Mouse (Mus musculus) hindbrain, embryonic 14.5 days (tissue): ENCODE results near the gene Tmtc4. TPM values are rescaled to one million over a fixed set of nuclear protein-coding genes. Genes with fewer than 3 reads are reported as not detected.

Source experiments
- ATAC-seq: fragments of 200-750 bp; cut with Nextera tagmentation; 2 replicates; pipeline ENCODE4 v1.8.0; 2017; ENCODE audit warnings: moderate number of reproducible peaks, mild to moderate bottlenecking, moderate TSS enrichment, moderate library complexity; ENCODE audit not compliant: low FRiP score
- DNase-seq: peaks from one replicate; pipeline ENCODE4 v3.0.0-alpha.2; 2015; ENCODE audit warnings: low spot score
- H3K27ac ChIP-seq: fragments of 300-500 bp; sonication (generic); 2 replicates; pipeline ENCODE4 v1.5.1; 2014; ENCODE audit warnings: mild to moderate bottlenecking, moderate library complexity
- H3K27me3 ChIP-seq: fragments of 300-500 bp; sonication (generic); 2 replicates; pipeline ENCODE4 v1.6.1; 2014; ENCODE audit warnings: mild to moderate bottlenecking, low read length, mixed read lengths; ENCODE audit not compliant: control insufficient read depth, insufficient read depth
- H3K36me3 ChIP-seq: fragments of 300-500 bp; sonication (generic); replicated peaks from 2 replicates; pipeline ENCODE4 v1.6.1; 2014; ENCODE audit not compliant: control insufficient read depth, insufficient read depth
- H3K4me1 ChIP-seq: fragments of 300-500 bp; sonication (generic); replicated peaks from 2 replicates; pipeline ENCODE4 v1.6.1; 2014; ENCODE audit warnings: antibody characterized with exemption, low read length, mixed read lengths; ENCODE audit not compliant: control insufficient read depth, insufficient read depth
- H3K4me2 ChIP-seq: fragments of 300-500 bp; sonication (generic); replicated peaks from 2 replicates; pipeline ENCODE4 v1.6.1; 2014; ENCODE audit warnings: mild to moderate bottlenecking, moderate library complexity
- H3K4me3 ChIP-seq: fragments of 300-500 bp; sonication (generic); replicated peaks from 2 replicates; pipeline ENCODE4 v1.5.1; 2014; ENCODE audit warnings: mild to moderate bottlenecking, low read length
- H3K9ac ChIP-seq: fragments of 300-500 bp; sonication (generic); 2 replicates; pipeline ENCODE4 v1.6.1; 2014
- H3K9me3 ChIP-seq: fragments of 300-500 bp; sonication (generic); 2 replicates; pipeline ENCODE4 v1.6.1; 2016; ENCODE audit warnings: low read length; ENCODE audit not compliant: control insufficient read depth
- WGBS: fragments of 180-500 bp; shearing (Covaris S2); extraction: QIAGEN DNeasy Blood & Tissue Kit; methylation state at CpG from one replicate; pipeline ENCODE4 v1.1.7; 2014; 5-methylcytosine and 5-hydroxymethylcytosine counted together
- polyA plus RNA-seq: library from polyadenylated mRNA; unstranded; fragments of >200 nt; fragmentation: Nextera tagmentation; extraction: Ambion mirVana; gene quantifications from 2 replicates; pipeline ENCODE4 v1.2.1, GENCODE M21; 2014

Tmtc4 gene
- polyA plus RNA-seq, 1 experiment from 2014 or later, result 69.0 TPM

DNA sequence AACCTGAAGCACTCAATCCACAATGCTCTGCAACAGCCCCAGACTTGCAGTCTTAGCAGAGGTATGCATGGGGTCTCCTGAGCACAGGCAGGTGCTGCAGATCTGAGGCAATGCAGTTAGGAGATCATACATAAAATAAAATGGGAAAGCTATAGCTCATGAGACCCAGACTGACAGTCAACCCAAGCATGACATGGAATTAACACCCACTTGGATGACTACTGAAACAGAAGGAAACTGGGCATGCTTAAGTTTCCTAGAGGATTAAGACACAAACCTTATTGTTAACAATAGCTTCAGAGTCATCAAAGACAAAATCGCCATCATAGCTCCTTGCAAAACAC, 6.1 kb downstream of the Tmtc4 start:
- 93% methylated on average over 1 of the region's 1 CpGs for WGBS

DNA sequence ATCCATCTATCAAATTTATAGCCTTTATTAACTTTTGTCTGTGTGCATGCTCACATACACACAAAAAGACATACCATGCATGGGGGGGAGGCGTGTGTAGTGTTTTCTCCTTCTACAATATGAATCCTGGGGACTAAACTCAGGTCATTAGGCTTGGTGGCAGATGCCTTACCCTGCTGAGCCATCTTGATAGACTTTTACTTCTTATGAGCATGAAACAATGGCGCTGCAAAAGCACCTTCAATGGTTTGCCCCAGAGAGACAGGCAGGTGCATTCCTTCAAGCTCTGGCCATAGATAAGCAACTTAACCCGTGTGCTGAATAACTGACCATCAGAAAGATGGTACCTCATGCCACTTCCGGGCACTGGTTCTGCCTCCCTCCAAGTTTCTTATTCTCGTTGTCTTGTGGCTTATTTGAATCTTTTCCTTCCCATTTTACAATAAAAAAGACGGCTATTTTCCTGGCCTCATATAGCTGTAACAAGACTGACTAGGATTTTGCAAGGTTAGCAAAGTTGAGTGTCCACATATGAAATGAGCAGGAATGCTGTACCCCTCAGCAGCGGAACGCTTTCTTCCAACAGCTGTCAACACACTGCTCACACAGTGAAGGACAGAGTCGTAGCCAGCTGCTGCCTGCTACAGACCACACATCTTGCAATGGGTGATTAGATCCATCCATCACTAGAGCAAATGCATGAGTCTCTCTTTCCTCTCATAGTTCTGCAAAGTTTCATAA, 6.6 kb downstream of the Tmtc4 start:
- ATAC-seq (no peak), DNase-seq (no peak)
- Histone ChIP-seq H3K4me2 (no peak overlapping the region), H3K4me1 (peaks cover 26% of the 10 kb centered on the region), H3K27ac (no peak overlapping the region), H3K4me3 (no peak overlapping the region), H3K27me3 (no peaks in the 10 kb centered on the region), H3K9me3 (no peaks in the 10 kb centered on the region), H3K36me3 (peaks cover 4% of the 10 kb centered on the region), H3K9ac (no peak overlapping the region)
- 81% methylated on average over 9 of the region's 9 CpGs for WGBS

More for the DNA sequence above, 6.1 kb downstream of the Tmtc4 start:
- Histone ChIP-seq H3K4me1 (peaks cover 27% of the 10 kb centered on the region), H3K27ac (no peak overlapping the region), H3K4me2 (no peak overlapping the region), H3K9ac (no peak overlapping the region), H3K27me3 (no peaks in the 10 kb centered on the region), H3K9me3 (no peaks in the 10 kb centered on the region), H3K36me3 (no peaks in the 10 kb centered on the region), H3K4me3 (no peak overlapping the region)
- no peak for DNase-seq
- ATAC-seq, result no peak

DNA sequence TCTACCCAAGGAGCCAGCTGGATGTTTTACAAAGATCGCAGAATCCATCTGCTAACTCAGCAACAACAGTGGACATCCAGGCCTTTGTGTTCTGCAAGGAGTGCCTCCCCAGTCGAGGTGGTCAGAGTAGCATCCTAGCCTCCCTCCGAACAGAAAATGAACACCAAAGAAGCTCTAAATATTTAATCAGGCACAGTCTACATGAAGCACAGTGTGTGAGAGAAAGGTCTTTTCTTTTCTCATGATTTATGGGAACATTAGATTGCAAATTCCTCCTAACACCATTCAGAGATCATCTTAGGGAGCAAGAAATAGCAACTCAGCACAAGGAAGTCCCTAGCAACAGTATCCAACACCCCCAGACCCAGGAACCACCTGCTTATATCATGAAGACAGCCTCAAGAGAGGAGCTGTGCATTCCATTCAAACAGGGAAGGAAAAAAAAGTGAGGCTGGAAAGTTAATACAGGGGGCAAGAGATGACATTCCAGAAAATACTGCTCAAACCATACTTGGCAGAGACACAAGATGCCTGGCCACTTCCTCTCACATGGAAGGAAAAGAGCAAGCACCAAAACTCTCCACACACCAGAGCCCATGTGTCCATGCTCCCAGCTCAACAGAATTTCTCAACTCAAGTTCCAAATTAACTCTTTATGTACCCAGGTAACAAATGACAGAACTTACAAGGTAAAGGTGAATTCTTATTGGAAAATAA, 8.8 kb downstream of the Tmtc4 start:
- DNase-seq (no peak), ATAC-seq (no peak)
- Histone ChIP-seq H3K4me3 (no peak overlapping the region), H3K9me3 (no peaks in the 10 kb centered on the region), H3K27ac (no peak overlapping the region), H3K4me1 (peaks cover 8% of the 10 kb centered on the region; the same call in 1 of the 2 replicates), H3K27me3 (no peaks in the 10 kb centered on the region), H3K9ac (no peak overlapping the region), H3K36me3 (peaks cover 26% of the 10 kb centered on the region), H3K4me2 (no peak overlapping the region)
- WGBS, result 38% methylated on average over 3 of the region's 3 CpGs

DNA sequence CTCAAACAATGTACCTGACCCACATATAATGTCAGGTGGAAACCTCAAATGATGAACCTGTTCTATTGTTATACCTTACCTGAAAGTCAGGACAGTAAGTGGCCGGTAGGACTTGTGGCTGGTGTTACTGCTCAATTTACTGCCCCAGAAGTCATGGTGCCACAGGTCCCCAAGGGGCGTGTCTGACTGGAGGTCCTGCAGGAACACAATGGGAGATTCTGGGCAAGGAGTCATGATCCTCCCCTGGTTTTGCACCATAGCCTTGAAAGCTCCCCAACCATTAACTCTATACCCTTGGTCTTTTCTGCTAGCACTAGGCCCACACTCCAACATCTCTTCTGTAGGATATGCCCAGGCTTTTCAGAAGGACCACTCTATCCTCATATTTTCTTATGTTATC, 10.7 kb downstream of the Tmtc4 start:
- 92% methylated on average over 2 of the region's 2 CpGs for WGBS
- Histone ChIP-seq H3K4me3 (no peak overlapping the region), H3K9me3 (no peaks in the 10 kb centered on the region), H3K4me2 (no peak overlapping the region), H3K27ac (no peak overlapping the region), H3K4me1 (peaks cover 4% of the 10 kb centered on the region; the same call in 1 of the 2 replicates), H3K9ac (no peak overlapping the region), H3K27me3 (no peaks in the 10 kb centered on the region), H3K36me3 (peaks cover 41% of the 10 kb centered on the region)
- DNase-seq (no peak), ATAC-seq (no peak)

DNA sequence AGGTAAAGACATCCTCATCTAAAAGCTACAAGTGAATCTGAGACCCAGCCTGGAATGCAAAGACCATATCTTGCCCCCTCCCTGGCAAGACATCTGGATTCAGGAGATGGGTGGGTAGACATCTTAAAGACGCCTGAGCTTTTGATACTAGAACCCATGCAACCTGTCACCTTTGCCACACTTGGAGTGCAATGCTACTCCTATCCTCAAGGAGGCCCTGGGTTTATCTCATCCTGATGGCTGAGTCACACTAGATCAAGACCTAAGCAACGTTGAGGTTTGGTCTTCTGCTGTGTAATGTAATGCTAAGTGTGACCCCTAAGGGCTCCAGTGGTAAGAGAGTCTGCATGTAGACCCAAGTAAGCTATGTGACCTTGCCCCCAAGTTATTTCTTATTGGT, 15.8 kb downstream of the Tmtc4 start:
- DNase-seq (no peak), ATAC-seq (no peak)
- no peak overlapping the region for H3K27ac ChIP-seq
- H3K4me1 ChIP-seq, result no peaks in the 10 kb centered on the region
- H3K9ac ChIP-seq, result no peak overlapping the region
- no peak overlapping the region for H3K4me2 ChIP-seq
- H3K9me3 ChIP-seq, result no peaks in the 10 kb centered on the region
- WGBS, result 79% methylated on average over 2 of the region's 2 CpGs
- H3K27me3 ChIP-seq, result no peaks in the 10 kb centered on the region
- peaks cover 59% of the 10 kb centered on the region for H3K36me3 ChIP-seq
- no peak overlapping the region for H3K4me3 ChIP-seq

DNA sequence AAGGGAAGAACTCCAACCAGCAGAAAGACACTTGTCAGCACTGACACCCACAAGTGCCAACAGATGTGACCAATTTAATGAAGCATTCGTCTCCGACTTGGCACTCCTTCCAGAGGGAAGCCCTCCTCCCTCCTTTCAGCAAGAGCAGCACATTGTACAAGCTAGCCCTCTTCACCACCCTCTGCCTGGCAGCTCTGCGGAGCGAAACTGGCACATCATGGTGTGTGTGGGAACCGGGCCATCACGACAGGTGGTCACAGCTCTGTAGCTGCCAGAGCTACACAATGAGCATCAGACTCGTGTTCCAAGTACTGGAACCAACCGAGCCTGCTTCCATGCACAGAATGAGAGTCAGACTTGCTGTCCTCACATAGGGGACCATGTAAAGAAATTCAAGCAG, 25.9 kb downstream of the Tmtc4 start:
- Histone ChIP-seq H3K4me2 (no peak overlapping the region), H3K9me3 (no peaks in the 10 kb centered on the region), H3K4me1 (no peaks in the 10 kb centered on the region), H3K27ac (no peak overlapping the region), H3K36me3 (peaks cover 26% of the 10 kb centered on the region), H3K4me3 (no peak overlapping the region), H3K9ac (no peak overlapping the region), H3K27me3 (no peaks in the 10 kb centered on the region)
- ATAC-seq, result peak; percentile 96
- WGBS, result 61% methylated on average over 8 of the region's 8 CpGs
- peak; percentile 80 for DNase-seq

DNA sequence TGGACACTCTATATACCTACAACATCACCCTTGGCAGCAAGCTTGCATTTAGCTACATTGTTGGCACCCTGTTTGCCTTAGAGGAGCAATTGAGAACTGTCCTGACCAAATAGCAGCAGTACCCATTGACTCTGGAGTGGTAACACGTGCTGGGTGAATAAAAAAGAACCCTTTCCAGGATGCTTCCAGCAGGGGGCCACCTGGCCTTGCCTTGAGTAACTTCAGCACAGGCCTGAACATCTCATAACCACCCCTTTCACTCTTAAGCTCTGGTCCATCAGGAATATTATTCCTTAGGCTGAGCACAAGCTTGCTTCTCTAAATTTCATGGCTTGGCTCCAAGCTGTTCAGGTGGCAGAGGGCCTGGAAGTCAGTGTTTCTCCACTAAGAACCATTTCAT, 30.5 kb downstream of the Tmtc4 start:
- peaks cover 24% of the 10 kb centered on the region for H3K36me3 ChIP-seq
- DNase-seq (peak; percentile 73), ATAC-seq (peak; percentile 59; the same call in 1 of the 2 replicates)
- H3K27ac ChIP-seq, result no peak overlapping the region
- no peaks in the 10 kb centered on the region for H3K4me1 ChIP-seq
- H3K4me2 ChIP-seq, result no peak overlapping the region
- WGBS, result 38% methylated on average over 1 of the region's 1 CpGs
- no peak overlapping the region for H3K4me3 ChIP-seq
- no peaks in the 10 kb centered on the region for H3K9me3 ChIP-seq
- H3K9ac ChIP-seq, result no peak overlapping the region
- no peaks in the 10 kb centered on the region for H3K27me3 ChIP-seq

DNA sequence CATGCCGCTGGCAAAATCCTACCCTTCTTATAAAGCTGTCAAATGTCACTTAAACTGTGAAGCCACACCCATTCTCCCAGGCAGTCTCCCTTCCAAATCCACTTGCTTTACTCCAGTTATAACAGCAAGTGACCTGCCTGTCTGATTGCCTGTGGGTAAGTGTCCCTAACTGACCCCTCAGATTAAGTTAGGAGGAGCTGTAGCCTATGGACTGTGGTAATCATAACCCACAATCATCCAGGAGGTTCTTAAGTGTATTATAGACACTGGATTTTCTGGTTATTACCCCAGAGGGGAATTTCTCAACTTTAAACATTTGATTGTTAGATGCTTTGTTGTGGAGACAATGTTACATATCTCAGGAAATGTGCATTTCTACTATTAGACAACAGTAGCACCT, 31.3 kb downstream of the Tmtc4 start:
- no peak overlapping the region for H3K27ac ChIP-seq
- H3K4me1 ChIP-seq, result no peaks in the 10 kb centered on the region
- H3K36me3 ChIP-seq, result peaks cover 32% of the 10 kb centered on the region
- no peaks in the 10 kb centered on the region for H3K27me3 ChIP-seq
- DNase-seq, result no peak
- WGBS, result 94% methylated on average over 1 of the region's 1 CpGs
- H3K4me3 ChIP-seq, result no peak overlapping the region
- no peak overlapping the region for H3K4me2 ChIP-seq
- no peak overlapping the region for H3K9ac ChIP-seq
- ATAC-seq, result no peak
- H3K9me3 ChIP-seq, result no peaks in the 10 kb centered on the region

DNA sequence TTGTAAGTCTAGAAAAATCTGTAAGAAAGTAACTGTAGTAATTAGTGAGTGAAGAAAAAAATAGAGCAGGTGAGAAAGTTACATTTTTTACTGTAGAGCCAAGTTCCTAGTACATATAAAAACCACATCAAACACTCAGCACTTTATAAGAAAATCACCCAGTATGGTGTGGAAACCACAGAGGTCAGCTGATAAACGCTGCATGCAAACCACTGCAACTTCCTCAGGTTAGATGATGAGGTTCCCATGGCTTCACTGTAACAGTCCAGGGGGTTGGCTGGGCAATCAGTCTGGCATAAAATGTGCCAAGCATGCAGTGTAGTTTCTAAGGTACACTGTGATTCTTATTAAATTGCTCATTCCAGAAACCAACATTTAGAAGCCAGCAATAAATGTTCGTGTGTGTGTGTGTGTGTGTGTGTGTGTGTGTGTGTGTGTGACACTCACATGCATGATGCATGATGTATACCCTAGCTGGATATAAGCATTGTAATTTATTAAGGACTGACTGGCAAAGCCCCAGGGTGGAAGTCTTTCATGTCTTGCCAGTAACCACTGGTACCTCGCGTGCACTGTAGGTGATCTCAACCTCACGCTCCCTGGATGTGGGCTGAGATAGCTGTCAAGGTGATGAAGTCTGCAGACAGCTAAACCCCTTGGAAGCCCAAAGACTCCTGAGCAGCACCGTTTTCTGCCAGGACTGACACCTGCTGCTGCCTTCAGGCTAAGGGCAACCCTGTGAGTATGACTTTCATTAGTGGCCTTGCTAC, 32.0 kb downstream of the Tmtc4 start:
- no peak for DNase-seq
- no peak for ATAC-seq
- 83% methylated on average over 6 of the region's 6 CpGs for WGBS

More for the DNA sequence above, 32.0 kb downstream of the Tmtc4 start:
- Histone ChIP-seq H3K36me3 (peaks cover 37% of the 10 kb centered on the region), H3K9me3 (no peaks in the 10 kb centered on the region), H3K27ac (no peak overlapping the region), H3K4me3 (no peak overlapping the region), H3K27me3 (no peaks in the 10 kb centered on the region), H3K4me2 (no peak overlapping the region), H3K4me1 (no peaks in the 10 kb centered on the region), H3K9ac (no peak overlapping the region)
